Mouse (Mus musculus) layer of hippocampus, adult 18-20 months (tissue): Measurements from ENCODE around the gene Epop. TPM values are rescaled to one million over a fixed set of nuclear protein-coding genes. Genes with fewer than 3 reads are reported as not detected.

ENCODE experiments used
- DNase-seq, 2 experiments: peaks; one replicate each; pipeline ENCODE4 v3.0.0; 2022; ENCODE audit warnings: low spot score in 2 of 2
- long read RNA-seq: library from polyadenylated mRNA; stranded (forward); transcript quantifications from one replicate; pipeline ENCODE4 v2.0.0, GENCODE M21; 2021
- total RNA-seq, 2 experiments: library from RNA; stranded (reverse); gene quantifications; 2 replicates each; pipeline ENCODE4 v1.2.3; 2021

The Epop gene
- 10 to 100 TPM; 46.1 to 48.8 TPM for total RNA-seq
- long read RNA-seq, transcript Epop-201 (1 exons, 2,314 nt) = major isoform, 68 of 71 reads
- long read RNA-seq, partial matches to known transcripts = 0 of 71 reads
- long read RNA-seq, other reads (novel, unspliced or antisense) = 3 of 71 reads

GRCm38 (mm10) chr11:97629576-97629975 is at the start of gene Epop:
Gene Epop (minus strand): TSS chr11:97629702.
- peak; percentile 90 to 94 for DNase-seq

- DNase-seq = no peak
Measured at GRCm38 (mm10) chr11:97678301-97678700, 48.8 kb upstream of the Epop start.

- DNase-seq = no peak
Measured at GRCm38 (mm10) chr11:97677842-97678241, 48.3 kb upstream of the Epop start.

- DNase-seq = no peak
Measured at GRCm38 (mm10) chr11:97677381-97677780, 47.9 kb upstream of the Epop start.

- no peak for DNase-seq
Measured at GRCm38 (mm10) chr11:97676050-97676754, 46.7 kb upstream of the Epop start.

- no peak for DNase-seq
Measured at GRCm38 (mm10) chr11:97673148-97673547, 43.6 kb upstream of the Epop start.

- no peak for DNase-seq
Measured at GRCm38 (mm10) chr11:97671177-97671527, 41.6 kb upstream of the Epop start.

GRCm38 (mm10) chr11:97670234-97671176 is 41.0 kb upstream of the Epop start:
- no peak for DNase-seq

- no peak for DNase-seq
Measured at GRCm38 (mm10) chr11:97669829-97670228, 40.3 kb upstream of the Epop start.

GRCm38 (mm10) chr11:97669268-97669667 is 39.8 kb upstream of the Epop start:
- no peak for DNase-seq

- no peak for DNase-seq
Measured at GRCm38 (mm10) chr11:97668160-97668559, 38.7 kb upstream of the Epop start.

GRCm38 (mm10) chr11:97666794-97667193 is 37.3 kb upstream of the Epop start:
- DNase-seq = no peak

GRCm38 (mm10) chr11:97666221-97666620 is 36.7 kb upstream of the Epop start:
- DNase-seq = no peak

- no peak for DNase-seq
Measured at GRCm38 (mm10) chr11:97665431-97665830, 35.9 kb upstream of the Epop start.

- no peak for DNase-seq
Measured at GRCm38 (mm10) chr11:97664771-97665240, 35.3 kb upstream of the Epop start.

GRCm38 (mm10) chr11:97664339-97664665 is 34.8 kb upstream of the Epop start:
- DNase-seq = no peak

GRCm38 (mm10) chr11:97663528-97664338 is 34.2 kb upstream of the Epop start:
- DNase-seq = no peak

GRCm38 (mm10) chr11:97662893-97663527 is 33.5 kb upstream of the Epop start, which contains the start of gene Mllt6:
Gene Mllt6 (plus strand): TSS chr11:97663414.
- DNase-seq = peak in 1 of 2 experiments; percentile 75

- no peak for DNase-seq
Measured at GRCm38 (mm10) chr11:97662207-97662892, 32.8 kb upstream of the Epop start.

GRCm38 (mm10) chr11:97661648-97662133 is 32.2 kb upstream of the Epop start:
- DNase-seq = no peak
